Mouse (Mus musculus) embryonic facial prominence, embryonic 12.5 days (tissue): ENCODE measurements around the gene Calm3. TPM values are rescaled to one million over a fixed set of nuclear protein-coding genes. Genes with fewer than 3 reads are reported as not detected.

Source experiments
- ATAC-seq: fragments of 200-750 bp; cut with Nextera tagmentation; 2 replicates; pipeline ENCODE4 v1.8.0; 2017; ENCODE audit not compliant: insufficient number of reproducible peaks, insufficient read depth, low FRiP score, low TSS enrichment
- H3K27ac ChIP-seq: fragments of 300-500 bp; sonication (generic); 2 replicates; pipeline ENCODE4 v1.5.1; 2016; ENCODE audit warnings: mild to moderate bottlenecking
- H3K27me3 ChIP-seq: fragments of 300-500 bp; sonication (generic); 2 replicates; pipeline ENCODE4 v1.6.1; 2016; ENCODE audit warnings: mild to moderate bottlenecking, moderate library complexity
- H3K36me3 ChIP-seq: fragments of 300-500 bp; sonication (generic); 2 replicates; pipeline ENCODE4 v1.6.1; 2016; ENCODE audit warnings: mild to moderate bottlenecking
- H3K4me1 ChIP-seq: fragments of 300-500 bp; sonication (generic); 2 replicates; pipeline ENCODE4 v1.6.1; 2016
- H3K4me2 ChIP-seq: fragments of 300-500 bp; sonication (generic); replicated peaks from 2 replicates; pipeline ENCODE4 v1.6.1; 2016; ENCODE audit warnings: mild to moderate bottlenecking, moderate library complexity
- H3K4me3 ChIP-seq: fragments of 300-500 bp; sonication (generic); 2 replicates; pipeline ENCODE4 v1.5.1; 2016; ENCODE audit warnings: mild to moderate bottlenecking
- H3K9ac ChIP-seq: fragments of 300-500 bp; sonication (generic); 2 replicates; pipeline ENCODE4 v1.6.1; 2016; ENCODE audit warnings: mild to moderate bottlenecking, moderate library complexity
- H3K9me3 ChIP-seq: fragments of 300-500 bp; sonication (generic); 2 replicates; pipeline ENCODE4 v1.6.1; 2016; ENCODE audit warnings: mild to moderate bottlenecking, moderate library complexity
- WGBS: fragments of 180-500 bp; shearing (Covaris S2); methylation state at CpG from one replicate; pipeline ENCODE4 v1.1.7; 2016; 5-methylcytosine and 5-hydroxymethylcytosine counted together
- polyA plus RNA-seq: library from polyadenylated mRNA; unstranded; fragments of >200 nt; fragmentation: Nextera tagmentation; extraction: Ambion mirVana; gene quantifications from 2 replicates; pipeline ENCODE4 v1.2.1, GENCODE M21; 2016

The Calm3 gene
- polyA plus RNA-seq, 1 experiment from 2014 or later, result 123 TPM

- peak overlapping the region; percentile 10 for H3K9ac ChIP-seq
- no peaks in the 10 kb centered on the region for H3K9me3 ChIP-seq
- WGBS, result 78% methylated on average over 13 of the region's 13 CpGs
- H3K4me1 ChIP-seq, result peaks cover 47% of the 10 kb centered on the region
- H3K4me2 ChIP-seq, result peak overlapping the region; percentile 33
- H3K27me3 ChIP-seq, result no peaks in the 10 kb centered on the region
- H3K36me3 ChIP-seq, result peaks cover 49% of the 10 kb centered on the region
- 0 out of 2 replicates have a peak overlapping the region, but pooled peaks have one; percentile 46 for H3K27ac ChIP-seq
- ATAC-seq, result no peak
- H3K4me3 ChIP-seq, result 0 out of 2 replicates have a peak overlapping the region, but pooled peaks have one; percentile 3
Observed at GRCm38 (mm10) chr7:16919395-16920149, 4.3 kb downstream of the Calm3 start.

GRCm38 (mm10) chr7:16918670-16919069 is 5.2 kb downstream of the Calm3 start:
- Histone ChIP-seq H3K36me3 (peaks cover 55% of the 10 kb centered on the region), H3K4me3 (no peak overlapping the region), H3K27me3 (no peaks in the 10 kb centered on the region), H3K9me3 (no peaks in the 10 kb centered on the region), H3K4me1 (peaks cover 47% of the 10 kb centered on the region), H3K27ac (no peak overlapping the region), H3K9ac (0 out of 2 replicates have a peak overlapping the region, but pooled peaks have one; percentile 10), H3K4me2 (no peak overlapping the region)
- no peak for ATAC-seq
- WGBS, result 75% methylated on average over 3 of the region's 3 CpGs

- H3K4me3 ChIP-seq, result no peak overlapping the region
- 90% methylated on average over 9 of the region's 9 CpGs for WGBS
- H3K4me1 ChIP-seq, result peaks cover 46% of the 10 kb centered on the region
- H3K9me3 ChIP-seq, result no peaks in the 10 kb centered on the region
- no peak for ATAC-seq
- H3K4me2 ChIP-seq, result no peak overlapping the region
- no peaks in the 10 kb centered on the region for H3K27me3 ChIP-seq
- H3K27ac ChIP-seq, result no peak overlapping the region
- peaks cover 55% of the 10 kb centered on the region for H3K36me3 ChIP-seq
- no peak overlapping the region for H3K9ac ChIP-seq
Observed at GRCm38 (mm10) chr7:16918014-16918413, 5.9 kb downstream of the Calm3 start.

- H3K27me3 ChIP-seq, result no peaks in the 10 kb centered on the region
- peaks cover 41% of the 10 kb centered on the region for H3K4me1 ChIP-seq
- ATAC-seq, result no peak
- H3K9me3 ChIP-seq, result no peaks in the 10 kb centered on the region
- no peak overlapping the region for H3K9ac ChIP-seq
- H3K36me3 ChIP-seq, result peaks cover 55% of the 10 kb centered on the region
- WGBS, result 85% methylated on average over 11 of the region's 11 CpGs
- H3K4me3 ChIP-seq, result no peak overlapping the region
- no peak overlapping the region for H3K27ac ChIP-seq
- no peak overlapping the region for H3K4me2 ChIP-seq
Observed at GRCm38 (mm10) chr7:16917447-16917846, 6.5 kb downstream of the Calm3 start.

GRCm38 (mm10) chr7:16916342-16917265 is 7.3 kb downstream of the Calm3 start:
- no peak for ATAC-seq
- no peak overlapping the region for H3K9ac ChIP-seq
- H3K9me3 ChIP-seq, result no peaks in the 10 kb centered on the region
- H3K27me3 ChIP-seq, result no peaks in the 10 kb centered on the region
- H3K4me1 ChIP-seq, result peaks cover 36% of the 10 kb centered on the region
- peaks cover 55% of the 10 kb centered on the region for H3K36me3 ChIP-seq
- WGBS, result 87% methylated on average over 30 of the region's 30 CpGs
- H3K4me3 ChIP-seq, result no peak overlapping the region
- no peak overlapping the region for H3K4me2 ChIP-seq
- H3K27ac ChIP-seq, result no peak overlapping the region

GRCm38 (mm10) chr7:16915461-16916340 is 8.2 kb downstream of the Calm3 start:
- no peak for ATAC-seq
- Histone ChIP-seq H3K27ac (no peak overlapping the region), H3K4me2 (no peak overlapping the region), H3K4me1 (peaks cover 27% of the 10 kb centered on the region), H3K4me3 (no peak overlapping the region), H3K9ac (no peak overlapping the region), H3K36me3 (peaks cover 55% of the 10 kb centered on the region), H3K9me3 (no peaks in the 10 kb centered on the region), H3K27me3 (no peaks in the 10 kb centered on the region)
- 89% methylated on average over 32 of the region's 32 CpGs for WGBS

- no peak overlapping the region for H3K9ac ChIP-seq
- H3K4me1 ChIP-seq, result peaks cover 22% of the 10 kb centered on the region
- H3K27me3 ChIP-seq, result no peaks in the 10 kb centered on the region
- H3K4me3 ChIP-seq, result no peak overlapping the region
- peaks cover 55% of the 10 kb centered on the region for H3K36me3 ChIP-seq
- ATAC-seq, result no peak
- WGBS, result 82% methylated on average over 18 of the region's 18 CpGs
- H3K27ac ChIP-seq, result no peak overlapping the region
- H3K4me2 ChIP-seq, result no peak overlapping the region
- H3K9me3 ChIP-seq, result no peaks in the 10 kb centered on the region
Observed at GRCm38 (mm10) chr7:16914453-16915343, 9.2 kb downstream of the Calm3 start.

- ATAC-seq, result peak; percentile 18; the same call in 1 of the 2 replicates
- Histone ChIP-seq H3K27ac (no peak overlapping the region), H3K27me3 (no peaks in the 10 kb centered on the region), H3K9me3 (no peaks in the 10 kb centered on the region), H3K4me3 (no peak overlapping the region), H3K4me1 (peaks cover 22% of the 10 kb centered on the region), H3K36me3 (peaks cover 48% of the 10 kb centered on the region), H3K4me2 (no peak overlapping the region), H3K9ac (no peak overlapping the region)
- 36% methylated on average over 10 of the region's 10 CpGs for WGBS
Observed at GRCm38 (mm10) chr7:16913806-16914452, 10.0 kb downstream of the Calm3 start.

- no peak overlapping the region for H3K4me3 ChIP-seq
- ATAC-seq, result no peak
- H3K9ac ChIP-seq, result no peak overlapping the region
Observed at GRCm38 (mm10) chr7:16912360-16912759, 11.6 kb downstream of the Calm3 start.

GRCm38 (mm10) chr7:16911904-16912303 is 12.0 kb downstream of the Calm3 start:
- H3K36me3 ChIP-seq, result peaks cover 28% of the 10 kb centered on the region
- no peaks in the 10 kb centered on the region for H3K9me3 ChIP-seq
- H3K27me3 ChIP-seq, result no peaks in the 10 kb centered on the region
- 91% methylated on average over 3 of the region's 3 CpGs for WGBS
- H3K4me1 ChIP-seq, result peaks cover 26% of the 10 kb centered on the region
- H3K27ac ChIP-seq, result no peak overlapping the region
- no peak overlapping the region for H3K4me2 ChIP-seq
- H3K4me3 ChIP-seq, result no peak overlapping the region
- ATAC-seq, result no peak
- no peak overlapping the region for H3K9ac ChIP-seq

More at GRCm38 (mm10) chr7:16912360-16912759, 11.6 kb downstream of the Calm3 start:
- Histone ChIP-seq H3K36me3 (peaks cover 32% of the 10 kb centered on the region), H3K9me3 (no peaks in the 10 kb centered on the region), H3K4me2 (no peak overlapping the region), H3K27ac (no peak overlapping the region), H3K27me3 (no peaks in the 10 kb centered on the region), H3K4me1 (peaks cover 26% of the 10 kb centered on the region)
- WGBS, result 59% methylated on average over 6 of the region's 6 CpGs
